Mouse (Mus musculus) brain, embryonic 14.5 days (tissue): ENCODE results near the gene Mkrn2os.

Experiments
- CTCF ChIP-seq: fragments of 200-500 bp; IDR thresholded peaks from 2 replicates; pipeline ENCODE4 v1.5.1; 2012; ENCODE audit warnings: inconsistent platforms, mild to moderate bottlenecking, moderate library complexity, borderline replicate concordance; ENCODE audit not compliant: insufficient read depth, insufficient read length; ENCODE audit errors: extremely low read depth
- POLR2A ChIP-seq: fragments of 200-500 bp; IDR thresholded peaks from 2 replicates; pipeline ENCODE4 v1.6.1; 2012; ENCODE audit warnings: mild to moderate bottlenecking, inconsistent platforms, borderline replicate concordance; ENCODE audit not compliant: poor library complexity, insufficient read depth, insufficient read length, severe bottlenecking; ENCODE audit errors: extremely low read depth

DNA sequence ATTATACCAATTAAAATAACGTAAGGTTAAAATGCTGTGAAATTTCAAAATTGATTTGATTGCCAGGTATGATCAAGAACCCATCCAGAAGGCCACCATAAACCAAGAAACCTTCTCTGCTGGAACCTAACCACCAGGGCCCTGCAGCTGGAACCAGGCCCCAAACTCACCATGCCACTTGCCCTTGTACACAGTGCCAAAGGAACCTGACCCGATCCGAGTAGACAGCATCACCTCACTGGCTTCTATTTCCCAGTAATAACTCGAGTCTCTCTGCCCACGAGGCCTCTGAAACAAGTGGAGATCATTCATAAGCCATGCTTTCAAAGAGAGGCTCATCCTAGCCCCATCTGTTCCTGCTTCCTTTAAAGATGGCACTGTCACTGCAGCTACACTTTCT lies 33.7 kb upstream of the Mkrn2os start:
- no peak for TF ChIP-seq CTCF
- no peak for TF ChIP-seq POLR2A
